Mouse (Mus musculus) heart, adult 9 months (tissue): ENCODE data around the gene Luc7l.
"Not testable (repeated sequence)": the region's sequence is repeated elsewhere in the genome, so short reads cannot be mapped to it uniquely, and the experiment has no call there.

Experiments
- DNase-seq, 2 experiments: peaks; one replicate each; pipeline ENCODE4 v3.0.0; 2022; ENCODE audit warnings: low spot score in 2 of 2

Luc7l gene

DNA sequence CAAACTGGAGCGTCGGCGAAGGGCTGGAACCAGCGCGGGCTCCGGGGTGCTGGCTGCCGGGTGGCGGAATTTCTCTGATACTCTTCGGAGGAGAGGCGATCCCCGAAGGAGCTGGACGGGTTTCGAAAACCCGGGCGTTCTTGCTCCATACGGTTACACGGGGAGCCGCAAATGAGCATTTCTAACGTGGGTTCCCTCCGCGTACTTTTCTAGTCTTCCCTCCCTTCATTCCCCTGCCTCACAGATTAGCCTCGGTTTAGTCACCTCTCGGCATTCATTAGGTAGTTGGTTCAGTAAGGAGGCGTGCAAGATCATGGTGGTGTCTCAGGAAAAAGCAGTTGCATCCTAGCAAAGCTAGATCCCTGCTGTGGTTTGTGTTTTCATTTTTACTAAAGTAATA is 703 bp downstream of the Luc7l start:
- DNase-seq, result no peak

DNA sequence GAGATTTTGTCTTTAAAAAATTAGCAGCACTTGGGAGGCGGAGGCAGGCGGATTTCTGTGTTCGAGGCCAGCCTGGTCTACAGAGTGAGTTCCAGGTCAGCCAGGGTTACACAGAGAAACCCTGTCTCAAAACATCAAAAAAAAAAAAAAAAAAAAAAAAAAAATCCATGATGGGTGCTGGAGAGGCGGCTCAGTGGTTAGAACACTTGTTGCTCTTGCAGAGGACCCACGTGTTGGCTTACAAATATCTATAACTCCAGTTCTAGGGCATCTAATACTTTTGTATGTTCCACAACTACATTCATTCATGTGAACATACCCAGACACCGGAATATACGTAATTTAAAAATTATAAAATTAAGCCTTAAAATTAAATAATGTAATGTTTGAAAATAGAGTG is 2.6 kb downstream of the Luc7l start:
- DNase-seq, result no peak

DNA sequence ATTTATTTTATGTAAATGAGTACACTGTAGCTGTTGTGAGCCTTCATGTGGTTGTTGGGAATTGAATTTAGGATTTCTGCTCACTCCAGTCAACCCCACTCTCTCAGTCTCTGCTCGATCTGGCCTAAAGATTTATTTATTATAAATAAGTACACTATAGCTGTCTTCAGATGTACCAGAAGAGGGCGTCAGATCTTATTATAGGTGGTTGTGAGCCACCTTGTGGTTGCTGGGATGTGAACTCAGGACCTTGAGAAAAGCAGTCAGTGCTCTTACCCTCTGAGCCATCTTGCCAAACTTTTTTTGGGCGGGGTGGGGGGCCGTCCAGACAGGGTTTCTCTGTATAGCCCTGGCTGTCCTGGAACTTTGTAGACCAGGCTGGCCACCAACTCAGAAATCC is 9.1 kb downstream of the Luc7l start:
- DNase-seq, result no peak

DNA sequence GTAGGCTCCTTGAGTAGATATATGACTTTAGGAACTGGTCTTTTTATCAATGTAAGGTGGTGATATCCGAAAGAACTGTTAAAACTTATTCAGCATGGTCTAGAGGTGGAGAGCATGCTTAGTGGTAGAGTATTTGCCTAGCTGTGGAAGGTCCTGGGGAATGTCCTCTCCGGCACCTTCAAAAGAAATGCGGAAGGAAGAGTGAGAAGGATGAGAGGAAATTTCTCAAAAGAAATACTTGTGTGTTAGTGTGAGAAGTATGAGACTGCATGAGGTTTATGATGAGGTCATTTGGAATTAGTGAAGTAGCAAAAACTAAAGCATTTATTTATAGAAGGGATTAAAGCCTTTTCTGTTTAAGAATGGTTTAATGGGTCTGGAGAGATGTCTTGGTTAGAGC is 9.7 kb downstream of the Luc7l start:
- DNase-seq, result no peak

DNA sequence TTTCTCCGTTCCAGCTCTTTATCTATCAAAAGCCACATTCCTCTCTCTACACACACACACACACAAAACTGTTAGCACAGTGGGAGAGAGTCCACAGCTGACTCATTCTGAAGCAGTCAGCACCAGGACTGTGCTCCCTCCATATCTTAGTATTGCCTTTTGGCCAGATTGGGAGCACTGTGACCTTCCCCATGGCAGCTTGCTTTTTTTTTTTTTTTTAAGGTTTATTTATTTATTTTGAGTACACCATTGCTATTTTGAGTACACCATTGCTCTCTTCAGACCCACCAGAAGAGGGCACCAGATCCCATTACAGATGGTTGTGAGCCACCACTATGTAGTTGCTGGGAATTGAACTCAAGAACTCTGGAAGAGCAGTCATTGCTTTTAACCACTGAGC is 16.2 kb downstream of the Luc7l start:
- no peak for DNase-seq

DNA sequence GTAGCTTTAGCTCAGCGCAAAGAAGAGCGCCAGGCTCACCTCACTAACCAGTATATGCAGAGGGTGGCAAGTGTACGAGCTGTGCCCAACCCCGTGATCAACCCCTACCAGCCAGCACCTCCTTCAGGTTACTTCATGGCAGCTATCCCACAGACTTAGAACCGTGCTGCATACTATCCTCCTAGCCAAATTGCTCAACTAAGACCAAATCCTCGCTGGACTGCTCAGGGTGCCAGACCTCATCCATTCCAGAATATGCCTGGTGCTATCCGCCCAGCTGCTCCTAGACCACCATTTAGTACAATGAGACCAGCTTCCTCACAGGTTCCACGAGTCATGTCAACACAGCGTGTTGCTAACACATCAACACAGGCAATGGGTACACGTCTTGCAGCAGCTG is 16.9 kb downstream of the Luc7l start:
- not testable (repeated sequence) for DNase-seq

DNA sequence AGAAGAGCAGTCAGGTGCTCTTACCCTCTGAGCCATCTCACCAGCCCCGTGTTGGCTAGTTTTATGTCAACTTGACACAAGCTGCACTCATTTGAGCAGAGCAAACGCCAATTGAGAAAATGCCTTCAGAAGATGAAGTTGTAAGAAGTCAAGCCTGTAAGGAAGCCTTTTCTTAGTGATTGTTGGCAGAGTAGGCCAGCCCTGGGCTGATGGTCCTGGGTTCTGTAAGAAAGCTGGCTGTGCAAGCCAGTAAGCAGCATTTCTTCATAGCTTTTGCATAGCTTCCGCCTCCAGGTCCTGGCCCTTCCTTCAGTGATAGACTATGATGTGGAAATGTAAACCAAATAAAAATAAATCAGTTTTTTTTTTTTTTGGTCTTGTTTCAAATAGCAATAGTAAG is 19.9 kb downstream of the Luc7l start:
- DNase-seq, result no peak

DNA sequence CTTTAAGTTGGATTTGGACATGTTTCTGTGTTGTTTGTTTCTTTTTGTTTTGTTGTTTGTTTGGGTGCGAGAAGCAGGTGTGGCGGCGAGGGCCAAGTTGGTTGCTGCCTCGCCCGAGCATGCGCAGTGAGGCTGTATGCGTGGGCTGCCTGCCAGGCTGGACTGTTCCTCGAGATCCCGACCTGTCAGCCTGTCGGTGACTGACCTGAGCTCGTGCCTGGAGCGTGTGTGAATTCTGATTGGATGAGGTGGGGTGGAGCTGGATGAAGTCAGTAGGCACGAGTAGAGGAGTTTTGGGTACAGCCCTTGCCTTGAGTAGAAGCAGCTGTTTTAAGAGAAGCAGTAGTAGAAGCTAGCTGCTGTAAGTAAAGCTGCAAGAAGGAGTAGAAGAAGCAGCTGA is 23.2 kb downstream of the Luc7l start:
- peak; percentile 11 to 15 for DNase-seq

DNA sequence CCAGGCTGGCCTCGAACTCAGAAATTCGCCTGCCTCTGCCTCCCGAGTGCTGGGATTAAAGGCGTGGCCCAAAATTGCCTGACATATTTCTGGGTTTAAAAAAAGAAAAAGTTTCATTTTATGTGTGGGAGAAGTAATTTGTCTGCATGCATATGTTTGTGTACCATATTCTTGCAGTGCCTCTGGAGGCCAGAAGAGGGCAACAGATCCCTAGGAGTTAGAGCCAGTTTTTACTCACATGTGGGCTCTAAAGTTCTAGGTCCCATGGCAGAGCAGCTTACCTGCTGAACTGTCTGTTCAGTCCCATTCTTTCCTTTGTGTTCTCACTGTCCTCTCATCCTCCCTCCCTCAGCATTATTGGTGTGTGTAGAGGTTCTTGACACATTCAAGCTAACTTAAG is 24.0 kb downstream of the Luc7l start:
- DNase-seq, result no peak

DNA sequence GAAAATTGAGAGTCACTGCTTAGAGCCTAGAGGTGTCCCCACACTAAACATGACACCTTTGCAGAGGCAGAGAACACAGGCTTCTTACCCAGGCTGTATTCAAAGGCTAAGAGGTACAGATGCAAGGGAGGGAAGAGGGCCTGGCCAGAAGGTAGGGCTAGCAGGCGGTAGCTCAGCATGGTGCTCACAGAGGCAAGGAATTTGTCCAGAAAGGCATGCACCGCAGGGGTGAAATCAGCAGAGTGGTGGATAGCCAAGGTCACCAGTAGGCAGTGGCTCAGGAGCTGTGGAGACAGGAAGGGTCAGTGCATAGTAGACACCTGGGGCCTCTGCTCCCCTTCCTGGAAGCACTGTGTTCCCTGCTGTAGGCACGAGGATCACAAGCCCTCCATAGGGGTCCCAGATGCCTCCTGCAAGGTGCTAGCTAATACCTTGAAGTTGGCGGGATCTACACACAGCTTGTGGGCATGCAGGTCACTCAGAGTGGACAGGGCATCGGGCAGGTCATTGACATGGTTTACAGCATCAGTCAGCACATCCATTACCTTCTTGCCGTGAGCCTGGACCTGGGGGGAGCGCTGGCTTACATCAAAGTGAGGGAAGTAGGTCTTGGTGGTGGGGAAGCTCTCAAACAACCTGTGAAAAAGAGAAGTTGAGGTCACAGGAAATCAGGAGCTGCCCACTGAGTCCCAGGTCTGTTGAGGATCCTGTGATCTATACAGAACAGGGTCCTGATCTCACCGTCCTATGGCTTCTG is 33.7 kb downstream of the Luc7l start:
- DNase-seq, result no peak

DNA sequence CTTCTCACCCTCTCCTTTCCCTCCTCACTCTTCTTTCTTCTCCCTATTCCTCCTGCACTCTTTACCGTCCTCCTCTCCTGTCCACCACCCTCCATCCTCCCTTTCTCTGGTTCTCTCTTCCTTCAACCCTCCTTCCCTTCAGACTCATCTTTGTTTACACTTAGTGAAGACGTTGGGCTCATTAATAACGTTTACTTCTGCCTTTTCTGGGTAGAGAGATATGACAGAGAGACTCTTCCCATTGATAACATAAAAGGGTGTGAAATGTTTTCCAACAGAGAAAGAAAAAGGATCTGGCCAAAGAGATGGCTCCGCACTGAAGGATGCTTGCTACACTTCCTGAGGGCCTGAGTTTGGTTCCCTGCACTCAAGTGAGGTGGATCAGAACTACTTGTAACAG is 36.8 kb downstream of the Luc7l start:
- no peak for DNase-seq

DNA sequence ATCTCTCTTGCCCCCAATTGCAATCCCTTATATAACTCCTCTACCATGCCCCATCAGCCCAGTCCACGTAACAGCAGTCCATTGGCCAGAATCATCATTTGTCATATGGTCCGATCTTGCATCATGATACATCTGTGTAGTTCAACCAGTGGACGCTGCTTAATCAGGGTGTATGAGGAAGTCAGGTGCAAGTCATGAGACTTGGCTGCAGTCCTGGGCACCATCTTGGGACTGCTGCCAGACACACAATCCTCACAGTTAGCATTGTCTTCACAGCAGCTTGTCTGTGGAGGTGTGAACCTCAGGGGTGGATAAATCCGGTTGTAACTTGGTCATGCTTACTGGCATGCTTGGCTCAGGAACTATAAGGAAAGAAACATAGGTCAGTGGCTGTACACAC is 45.6 kb downstream of the Luc7l start:
- not testable (repeated sequence) for DNase-seq

DNA sequence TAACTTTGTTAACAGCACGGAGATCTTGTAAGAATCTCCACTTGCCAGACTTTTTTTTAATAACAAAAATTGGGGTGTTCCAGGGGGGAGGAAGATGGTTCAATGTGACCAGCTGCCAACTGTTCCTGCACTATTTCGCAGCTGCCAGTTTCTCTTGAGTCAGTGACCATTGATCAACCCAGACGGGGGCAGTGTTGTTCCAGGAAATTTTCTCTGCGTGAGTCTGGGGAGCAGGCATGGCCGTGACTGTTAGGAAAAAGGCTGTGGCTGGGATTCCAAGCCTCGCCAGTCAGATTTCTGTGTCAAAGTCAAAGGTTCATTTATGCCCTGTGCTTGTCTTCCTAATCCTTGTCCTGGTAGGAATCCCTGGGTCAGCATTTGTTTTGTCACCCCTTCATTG is 61.6 kb downstream of the Luc7l start:
- DNase-seq, result peak; percentile 25 to 75

DNA sequence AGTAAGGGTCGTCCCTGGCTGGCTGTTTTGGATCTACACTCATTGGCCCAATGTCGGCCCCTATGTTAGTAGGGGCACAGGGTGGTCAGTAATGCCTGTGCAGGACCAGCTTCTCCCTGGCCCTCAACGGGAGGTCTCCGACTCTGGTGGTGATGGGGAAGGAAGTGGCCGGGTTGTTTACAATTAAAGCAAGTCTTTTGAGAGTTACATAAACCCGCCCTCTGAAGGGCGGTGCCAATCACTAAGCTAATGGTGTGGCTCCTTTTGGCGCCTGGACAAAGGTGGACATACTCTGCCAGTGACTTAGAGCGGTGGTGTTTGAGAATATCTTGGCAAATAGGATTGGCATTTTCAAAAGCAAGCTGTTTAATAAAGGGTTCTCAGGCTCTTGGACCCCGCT is 62.8 kb downstream of the Luc7l start:
- peak in 1 of 2 experiments; percentile 6 for DNase-seq

DNA sequence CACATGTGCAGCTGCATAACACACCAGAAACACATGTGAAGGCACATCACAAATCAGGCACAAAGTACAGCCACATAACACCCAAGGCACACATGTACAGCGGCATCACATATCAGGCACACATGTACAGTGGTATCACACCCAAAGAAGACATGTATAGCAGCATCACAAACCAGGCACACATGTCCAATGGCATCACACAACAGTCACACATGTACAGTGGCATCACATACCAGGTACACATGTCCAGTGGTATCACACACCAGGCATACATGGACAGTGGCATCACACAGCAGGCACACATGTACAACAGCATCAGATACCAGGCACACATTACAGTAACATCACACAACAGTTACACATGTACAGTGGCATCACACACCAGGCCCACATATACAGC is 65.7 kb downstream of the Luc7l start:
- no peak for DNase-seq
